Mouse (Mus musculus) heart, adult 2 months (tissue): Measurements from ENCODE around the gene Tfap2d. TPM values are rescaled to one million over a fixed set of nuclear protein-coding genes. Genes with fewer than 3 reads are reported as not detected.

Experiments used
- DNase-seq, 2 experiments: peaks; one replicate each; pipeline ENCODE4 v3.0.0; 2021
- H3K27ac ChIP-seq: fragments of 200-600 bp; 2 replicates; pipeline ENCODE4 v1.8.1; 2022
- H3K27me3 ChIP-seq: fragments of 200-500 bp; 2 replicates; pipeline ENCODE4 v1.6.1; 2012; ENCODE audit warnings: mild to moderate bottlenecking, low read length, inconsistent platforms, mixed read lengths; ENCODE audit not compliant: control insufficient read depth, insufficient read depth
- H3K36me3 ChIP-seq: fragments of 200-500 bp; 2 replicates; pipeline ENCODE4 v1.6.1; 2012; ENCODE audit warnings: low read length, inconsistent platforms; ENCODE audit not compliant: control insufficient read depth, insufficient read depth
- H3K4me1 ChIP-seq: fragments of 200-500 bp; 2 replicates; pipeline ENCODE4 v1.6.1; 2011; ENCODE audit warnings: low read length; ENCODE audit not compliant: control insufficient read depth, insufficient read depth
- H3K4me3 ChIP-seq: fragments of 200-600 bp; 2 replicates; pipeline ENCODE4 v1.8.1; 2022
- H3K79me2 ChIP-seq: fragments of 200-500 bp; replicated peaks from 2 replicates; pipeline ENCODE4 v1.6.1; 2012; ENCODE audit warnings: mild to moderate bottlenecking, inconsistent platforms, low read length, moderate library complexity, mixed read lengths; ENCODE audit not compliant: control insufficient read depth, insufficient read depth
- H3K9ac ChIP-seq: fragments of 200-500 bp; 2 replicates; pipeline ENCODE4 v1.6.1; 2012; ENCODE audit warnings: low read depth, mild to moderate bottlenecking, control low read depth, inconsistent platforms, low read length, mixed read lengths
- CTCF ChIP-seq: fragments of 200-600 bp; IDR thresholded peaks from 2 replicates; pipeline ENCODE4 v1.8.1; 2022; ENCODE audit warnings: antibody characterized with exemption, mild to moderate bottlenecking, moderate library complexity
- EP300 ChIP-seq: fragments of 200-500 bp; IDR thresholded peaks from 2 replicates; pipeline ENCODE4 v1.6.1; 2011; ENCODE audit warnings: low read depth, low read length, control low read depth; ENCODE audit not compliant: insufficient read depth
- POLR2A ChIP-seq: fragments of 200-500 bp; IDR thresholded peaks from 2 replicates; pipeline ENCODE4 v1.6.1; 2011; ENCODE audit warnings: mild to moderate bottlenecking, low read depth, low read length, control low read depth; ENCODE audit not compliant: insufficient read depth
- WGBS: fragments of 180-500 bp; shearing (Covaris S2); methylation state at CpG from one replicate; pipeline ENCODE4 v1.1.7; 2018; 5-methylcytosine and 5-hydroxymethylcytosine counted together
- intact Hi-C: fragments of 180-260 bp; cut with DNase I; formaldehyde crosslinking; loops from one replicate; pipeline ENCODE4 v1.15.1; 2025
- long read RNA-seq: library from polyadenylated mRNA; stranded (forward); transcript quantifications from one replicate; pipeline ENCODE4 v2.0.0, GENCODE M21; 2021
- polyA plus RNA-seq: library from polyadenylated mRNA; depleted of rRNA; stranded (reverse); fragments of >200 nt; gene quantifications from 2 replicates; pipeline ENCODE4 v1.2.3, GENCODE M21; 2012; rRNA removed
- total RNA-seq, 2 experiments: library from RNA; stranded (reverse); gene quantifications; 2 replicates each; pipeline ENCODE4 v1.2.3; 2021

The Tfap2d gene
- total RNA-seq = not detected
- not detected in 2 replicates for polyA plus RNA-seq
- long read RNA-seq = 0 reads

- Histone ChIP-seq H3K36me3 (no peaks in the 10 kb centered on the region), H3K79me2 (no peaks in the 10 kb centered on the region), H3K27me3 (no peaks in the 10 kb centered on the region; the same call in none of the 2 replicates), H3K27ac (no peak within 1 kb of the TSS), H3K4me1 (no peaks in the 10 kb centered on the region), H3K9ac (no peak within 1 kb of the TSS), H3K4me3 (no peak within 1 kb of the TSS)
- no peak for DNase-seq
- 7% methylated on average over 6 of the region's 6 CpGs for WGBS
- intact Hi-C loops = no loop called here
- TF ChIP-seq EP300 (no peak), POLR2A (no peak), CTCF (no peak)
Measured at GRCm38 (mm10) chr1:19102631-19103030, at the start of gene Tfap2d. Gene Tfap2d (plus strand): TSS chr1:19103022.

GRCm38 (mm10) chr1:19056300-19056699 lies 46.5 kb upstream of the Tfap2d start:
- no peak for DNase-seq
- Histone ChIP-seq H3K27me3 (no peaks in the 10 kb centered on the region), H3K4me1 (no peaks in the 10 kb centered on the region), H3K27ac (no peak overlapping the region), H3K36me3 (no peaks in the 10 kb centered on the region), H3K79me2 (no peaks in the 10 kb centered on the region), H3K9ac (no peak overlapping the region), H3K4me3 (no peak overlapping the region)
- intact Hi-C loops = no loop called here
- TF ChIP-seq EP300 (no peak), CTCF (peak; percentile 29)
- WGBS = 16% methylated on average over 3 of the region's 3 CpGs

GRCm38 (mm10) chr1:19056861-19057260 lies 46.0 kb upstream of the Tfap2d start:
- no peak overlapping the region for H3K4me3 ChIP-seq
- H3K79me2 ChIP-seq = no peaks in the 10 kb centered on the region
- no peak overlapping the region for H3K27ac ChIP-seq
- 67% methylated on average over 6 of the region's 6 CpGs for WGBS
- intact Hi-C loops = no loop called here
- no peak overlapping the region for H3K9ac ChIP-seq
- no peaks in the 10 kb centered on the region for H3K36me3 ChIP-seq
- DNase-seq = no peak
- H3K4me1 ChIP-seq = no peaks in the 10 kb centered on the region
- no peak for TF ChIP-seq CTCF
- TF ChIP-seq EP300 = no peak
- TF ChIP-seq POLR2A = no peak
- no peaks in the 10 kb centered on the region for H3K27me3 ChIP-seq

- H3K4me3 ChIP-seq = no peak overlapping the region
- WGBS = 12% methylated on average over 8 of the region's 8 CpGs
- H3K27ac ChIP-seq = no peak overlapping the region
- H3K4me1 ChIP-seq = no peaks in the 10 kb centered on the region
- no peaks in the 10 kb centered on the region for H3K79me2 ChIP-seq
- no peak overlapping the region for H3K9ac ChIP-seq
- no peak for DNase-seq
- no peak for TF ChIP-seq POLR2A
- TF ChIP-seq EP300 = no peak
- TF ChIP-seq CTCF = no peak
- H3K27me3 ChIP-seq = no peaks in the 10 kb centered on the region
- intact Hi-C loops = no loop called here
- H3K36me3 ChIP-seq = no peaks in the 10 kb centered on the region
Measured at GRCm38 (mm10) chr1:19088078-19088477, 14.7 kb upstream of the Tfap2d start.

- under 1% methylated on average over 18 of the region's 18 CpGs for WGBS
- no peak overlapping the region for H3K9ac ChIP-seq
- H3K27ac ChIP-seq = no peak overlapping the region
- TF ChIP-seq POLR2A (no peak), CTCF (no peak)
- no peak overlapping the region for H3K4me3 ChIP-seq
- no peak for DNase-seq
- intact Hi-C loops = no loop called here
- no peaks in the 10 kb centered on the region for H3K36me3 ChIP-seq
- H3K27me3 ChIP-seq = no peaks in the 10 kb centered on the region
- no peaks in the 10 kb centered on the region for H3K79me2 ChIP-seq
- H3K4me1 ChIP-seq = no peaks in the 10 kb centered on the region
Measured at GRCm38 (mm10) chr1:19096921-19097320, 5.9 kb upstream of the Tfap2d start.

GRCm38 (mm10) chr1:19103316-19103715 lies 494 bp downstream of the Tfap2d start:
- WGBS = 1% methylated on average over 21 of the region's 21 CpGs

More at GRCm38 (mm10) chr1:19103316-19103715, 494 bp downstream of the Tfap2d start:
- no peak overlapping the region for H3K27ac ChIP-seq
- intact Hi-C loops = no loop called here
- no peak overlapping the region for H3K9ac ChIP-seq
- no peaks in the 10 kb centered on the region; the same call in none of the 2 replicates for H3K27me3 ChIP-seq
- H3K79me2 ChIP-seq = no peaks in the 10 kb centered on the region
- H3K4me1 ChIP-seq = no peaks in the 10 kb centered on the region
- H3K36me3 ChIP-seq = no peaks in the 10 kb centered on the region
- TF ChIP-seq CTCF = no peak
- no peak for TF ChIP-seq POLR2A
- TF ChIP-seq EP300 = no peak
- no peak overlapping the region for H3K4me3 ChIP-seq
- no peak for DNase-seq
